Mouse (Mus musculus) intestine, postnatal 0 days (tissue): Measurements from ENCODE around the gene Itsn1. TPM values are rescaled to one million over a fixed set of nuclear protein-coding genes. Genes with fewer than 3 reads are reported as not detected.

Experiments
- ATAC-seq: fragments of 200-750 bp; cut with Nextera tagmentation; 2 replicates; pipeline ENCODE4 v1.8.0; 2017; ENCODE audit warnings: mild to moderate bottlenecking, moderate TSS enrichment, moderate library complexity
- H3K27ac ChIP-seq: fragments of 300-500 bp; sonication (generic); 2 replicates; pipeline ENCODE4 v1.5.1; 2014; ENCODE audit warnings: mild to moderate bottlenecking, low read depth, low read length, moderate library complexity
- H3K27me3 ChIP-seq: fragments of 300-500 bp; sonication (generic); replicated peaks from 2 replicates; pipeline ENCODE4 v1.6.1; 2014; ENCODE audit warnings: low read length, mixed read lengths; ENCODE audit not compliant: control insufficient read depth, insufficient read depth
- H3K36me3 ChIP-seq: fragments of 300-500 bp; sonication (generic); 2 replicates; pipeline ENCODE4 v1.6.1; 2014; ENCODE audit warnings: mild to moderate bottlenecking, moderate library complexity; ENCODE audit not compliant: control insufficient read depth, insufficient read depth
- H3K4me1 ChIP-seq: fragments of 300-500 bp; sonication (generic); replicated peaks from 2 replicates; pipeline ENCODE4 v1.6.1; 2014; ENCODE audit warnings: antibody characterized with exemption, low read length, mixed read lengths; ENCODE audit not compliant: control insufficient read depth, insufficient read depth
- H3K4me2 ChIP-seq: fragments of 300-500 bp; sonication (generic); replicated peaks from 2 replicates; pipeline ENCODE4 v1.6.1; 2014; ENCODE audit warnings: low read depth, mild to moderate bottlenecking, moderate library complexity
- H3K4me3 ChIP-seq: fragments of 300-500 bp; sonication (generic); 2 replicates; pipeline ENCODE4 v1.5.1; 2014; ENCODE audit warnings: low read depth, low read length
- H3K9ac ChIP-seq: fragments of 300-500 bp; sonication (generic); 2 replicates; pipeline ENCODE4 v1.6.1; 2014; ENCODE audit warnings: mild to moderate bottlenecking, low read depth, low read length
- H3K9me3 ChIP-seq: fragments of 300-500 bp; sonication (generic); 2 replicates; pipeline ENCODE4 v1.6.1; 2016; ENCODE audit warnings: mixed run types; ENCODE audit not compliant: control insufficient read depth
- CTCF ChIP-seq: sonication (generic); IDR thresholded peaks from 2 replicates; pipeline ENCODE4 v1.5.1; 2016; ENCODE audit warnings: low read depth, mild to moderate bottlenecking, control low read depth, antibody characterized with exemption, moderate library complexity
- WGBS: fragments of 180-500 bp; shearing (Covaris S2); extraction: QIAGEN DNeasy Blood & Tissue Kit; methylation state at CpG from one replicate; pipeline ENCODE4 v1.1.7; 2014; 5-methylcytosine and 5-hydroxymethylcytosine counted together
- polyA plus RNA-seq: library from polyadenylated mRNA; unstranded; fragments of >200 nt; fragmentation: Nextera tagmentation; extraction: Ambion mirVana; gene quantifications from 2 replicates; pipeline ENCODE4 v1.2.1, GENCODE M21; 2015

Gene Itsn1
- polyA plus RNA-seq, 1 experiment from 2014 or later: 6.2 TPM

DNA sequence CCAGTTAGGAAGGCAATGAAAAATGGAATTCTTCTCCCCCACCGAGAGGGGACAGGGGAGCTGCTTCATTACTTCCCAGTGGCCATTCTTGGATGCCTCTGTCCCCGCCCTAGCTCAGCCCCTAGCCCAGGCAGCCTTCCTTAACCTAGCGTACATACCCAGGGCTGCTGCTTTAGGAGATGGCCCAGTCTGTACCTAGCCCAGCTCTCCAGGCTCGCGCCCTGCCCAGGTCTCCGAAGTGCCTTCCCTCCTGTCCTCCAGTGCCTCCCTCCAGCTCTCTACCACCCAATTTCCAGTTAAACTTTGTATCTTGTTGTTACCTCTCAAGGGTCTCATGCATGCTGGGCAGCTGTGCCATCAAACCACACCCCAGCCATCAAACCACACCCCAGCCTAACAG, 106.7 kb downstream of the Itsn1 start:
- TF ChIP-seq CTCF: no peak
- Histone ChIP-seq H3K9me3 (no peaks in the 10 kb centered on the region), H3K4me1 (peaks cover 6% of the 10 kb centered on the region; the same call in 1 of the 2 replicates), H3K36me3 (peaks cover 15% of the 10 kb centered on the region; the same call in 1 of the 2 replicates), H3K4me3 (no peak overlapping the region), H3K27ac (no peak overlapping the region), H3K4me2 (no peak overlapping the region), H3K27me3 (no peaks in the 10 kb centered on the region), H3K9ac (no peak overlapping the region)
- WGBS: 60% methylated on average over 6 of the region's 6 CpGs
- peak; percentile 36; the same call in 1 of the 2 replicates for ATAC-seq

DNA sequence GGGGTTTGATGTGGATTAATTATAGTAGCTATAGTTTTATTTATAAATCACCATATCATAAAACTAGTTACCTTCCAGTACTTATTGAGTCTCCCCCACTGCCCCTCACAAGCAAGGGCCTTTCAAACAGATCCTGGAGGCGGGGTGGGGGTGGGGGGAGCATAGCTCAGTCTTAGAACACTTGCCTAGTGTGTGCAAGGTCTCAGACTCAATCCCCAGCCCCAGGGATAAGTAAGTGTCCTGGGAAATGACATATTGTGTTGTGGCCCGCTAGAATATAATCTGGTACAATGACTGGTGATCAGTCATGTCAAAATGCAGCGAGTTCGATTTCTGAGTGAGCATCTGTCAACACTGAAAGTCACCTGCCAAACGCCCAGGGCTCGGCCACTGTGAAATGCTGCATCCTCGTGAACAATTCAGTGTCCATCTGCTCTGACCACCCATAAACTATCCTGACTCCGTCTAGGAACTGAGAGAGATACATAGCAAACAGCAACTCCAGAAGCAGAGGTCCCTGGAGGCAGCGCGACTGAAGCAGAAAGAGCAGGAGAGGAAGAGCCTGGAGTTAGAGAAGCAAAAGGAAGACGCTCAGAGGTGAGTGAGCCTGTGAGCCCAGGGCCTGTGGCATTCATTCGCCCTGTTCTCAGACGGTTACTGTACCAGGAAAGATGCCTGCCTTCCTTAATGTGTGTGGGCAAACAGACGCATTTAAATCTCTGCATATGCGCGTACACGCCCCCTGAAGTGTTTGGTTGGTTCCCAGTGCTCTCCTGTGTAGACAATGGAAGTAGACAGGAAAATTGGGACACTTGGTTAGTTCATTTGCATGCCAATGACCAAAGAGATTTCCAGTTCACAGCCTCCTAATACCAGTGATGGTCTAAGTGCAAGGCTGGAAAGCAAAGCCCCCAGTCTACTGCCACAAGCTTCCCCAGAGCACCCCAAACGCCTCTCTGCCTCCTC, 107.8 kb downstream of the Itsn1 start:
- 84% methylated on average over 18 of the region's 18 CpGs for WGBS
- TF ChIP-seq CTCF: no peak
- H3K9me3 ChIP-seq: no peaks in the 10 kb centered on the region
- H3K4me1 ChIP-seq: peaks cover 6% of the 10 kb centered on the region; the same call in 1 of the 2 replicates
- H3K9ac ChIP-seq: no peak overlapping the region
- no peak overlapping the region for H3K27ac ChIP-seq
- H3K4me2 ChIP-seq: no peak overlapping the region
- H3K27me3 ChIP-seq: no peaks in the 10 kb centered on the region
- no peak overlapping the region for H3K4me3 ChIP-seq
- no peak for ATAC-seq
- peaks cover 15% of the 10 kb centered on the region; the same call in 1 of the 2 replicates for H3K36me3 ChIP-seq

DNA sequence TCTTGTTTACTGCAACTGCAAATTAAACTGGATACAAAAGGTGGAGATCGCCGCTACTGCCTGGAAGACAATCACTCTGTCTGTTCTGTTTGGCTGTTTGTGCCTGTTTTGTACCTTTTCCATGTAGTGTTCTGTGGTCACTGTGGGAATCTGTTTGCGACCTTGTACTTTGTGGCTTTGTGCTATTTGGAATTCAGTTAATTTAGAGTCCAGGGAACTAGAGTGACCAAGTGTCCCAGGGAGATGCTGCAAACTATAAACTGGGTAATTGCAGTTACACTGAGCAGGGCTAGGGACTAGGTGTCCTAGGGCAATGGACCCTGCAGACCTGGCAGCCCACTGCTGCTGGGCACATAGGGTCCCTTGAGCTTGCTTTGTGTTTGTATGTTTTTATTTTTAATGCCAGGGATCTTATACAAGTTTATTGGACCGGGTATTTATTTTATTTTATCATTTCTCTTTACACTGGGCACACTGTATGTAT, 108.5 kb downstream of the Itsn1 start:
- Histone ChIP-seq H3K36me3 (peaks cover 18% of the 10 kb centered on the region; the same call in 1 of the 2 replicates), H3K27me3 (no peaks in the 10 kb centered on the region), H3K4me3 (no peak overlapping the region), H3K4me2 (no peak overlapping the region), H3K27ac (no peak overlapping the region), H3K9me3 (no peaks in the 10 kb centered on the region), H3K4me1 (peaks cover 6% of the 10 kb centered on the region; the same call in 1 of the 2 replicates), H3K9ac (no peak overlapping the region)
- TF ChIP-seq CTCF: no peak
- no peak for ATAC-seq
- WGBS: 95% methylated on average over 4 of the region's 4 CpGs

DNA sequence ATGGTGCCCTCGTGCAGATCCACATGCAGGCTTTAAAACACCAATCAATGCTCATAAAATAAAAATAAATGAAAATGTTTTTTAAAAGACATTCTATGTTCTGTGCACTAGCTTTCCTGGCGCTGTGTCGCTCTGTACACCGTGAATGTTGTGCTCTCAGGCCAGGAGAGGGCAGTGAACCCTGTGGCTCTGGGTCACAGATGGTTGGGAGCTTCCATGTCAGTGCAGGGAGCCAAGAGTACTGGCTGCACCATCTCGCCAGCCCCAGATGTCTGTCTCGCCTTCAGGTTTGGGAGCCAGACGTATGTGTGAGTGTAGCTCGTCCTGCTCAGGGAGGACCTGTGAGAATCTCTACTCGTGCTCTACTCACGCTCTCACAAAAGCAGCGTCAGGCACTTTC, 109.7 kb downstream of the Itsn1 start:
- TF ChIP-seq CTCF: peak; percentile 25; the same call in 1 of the 2 replicates
- Histone ChIP-seq H3K4me2 (no peak overlapping the region), H3K27ac (no peak overlapping the region), H3K4me1 (peaks cover 6% of the 10 kb centered on the region; the same call in 1 of the 2 replicates), H3K36me3 (peaks cover 18% of the 10 kb centered on the region; the same call in 1 of the 2 replicates), H3K27me3 (no peaks in the 10 kb centered on the region), H3K4me3 (no peak overlapping the region), H3K9me3 (no peaks in the 10 kb centered on the region), H3K9ac (no peak overlapping the region)
- no peak for ATAC-seq
- WGBS: 77% methylated on average over 11 of the region's 11 CpGs

DNA sequence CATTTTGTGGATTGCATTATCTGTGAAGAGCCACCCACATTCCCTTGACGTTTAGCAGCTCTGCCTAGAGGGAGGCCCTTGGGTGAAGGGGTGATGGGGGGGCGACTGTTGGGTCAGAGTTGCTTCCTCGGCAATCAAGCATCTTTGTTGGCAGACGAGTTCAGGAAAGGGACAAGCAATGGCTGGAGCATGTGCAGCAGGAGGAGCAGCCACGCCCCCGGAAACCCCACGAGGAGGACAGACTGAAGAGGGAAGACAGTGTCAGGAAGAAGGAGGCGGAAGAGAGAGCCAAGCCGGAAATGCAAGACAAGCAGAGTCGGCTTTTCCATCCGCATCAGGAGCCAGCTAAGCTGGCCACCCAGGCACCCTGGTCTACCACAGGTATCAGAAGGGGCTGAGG, 110.4 kb downstream of the Itsn1 start:
- Histone ChIP-seq H3K27me3 (no peaks in the 10 kb centered on the region), H3K4me3 (no peak overlapping the region), H3K27ac (no peak overlapping the region), H3K4me1 (no peaks in the 10 kb centered on the region), H3K4me2 (no peak overlapping the region), H3K9ac (no peak overlapping the region), H3K9me3 (no peaks in the 10 kb centered on the region), H3K36me3 (peaks cover 18% of the 10 kb centered on the region; the same call in 1 of the 2 replicates)
- 43% methylated on average over 11 of the region's 11 CpGs for WGBS
- no peak for ATAC-seq
- no peak for TF ChIP-seq CTCF

DNA sequence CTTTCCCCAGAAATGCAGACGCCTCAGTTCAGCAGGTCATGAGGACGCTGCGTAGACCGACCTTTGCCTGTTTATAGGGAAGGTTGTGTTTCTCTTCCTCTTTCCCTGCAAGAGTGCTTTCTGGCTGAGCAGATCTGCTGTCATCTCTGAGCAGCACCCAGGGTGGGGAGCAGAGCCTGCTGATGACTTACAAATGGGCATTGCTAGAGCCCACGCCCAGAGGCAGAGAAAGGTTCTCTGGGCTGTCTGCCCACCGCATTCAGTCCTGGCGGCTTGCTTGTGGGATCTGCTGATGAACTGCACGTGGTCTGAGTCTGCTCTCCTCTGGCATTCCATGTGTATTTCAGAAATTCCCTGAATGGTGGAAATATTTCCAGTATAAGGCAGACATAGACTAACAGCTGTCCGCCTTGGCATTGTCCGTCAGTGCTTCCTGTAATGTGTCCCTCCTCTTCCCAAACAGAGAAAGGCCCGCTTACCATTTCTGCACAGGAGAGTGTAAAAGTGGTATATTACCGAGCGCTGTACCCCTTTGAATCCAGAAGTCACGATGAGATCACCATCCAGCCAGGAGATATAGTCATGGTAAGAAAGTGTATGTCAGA, 112.0 kb downstream of the Itsn1 start:
- H3K27me3 ChIP-seq: no peaks in the 10 kb centered on the region
- H3K4me2 ChIP-seq: no peak overlapping the region
- no peaks in the 10 kb centered on the region for H3K9me3 ChIP-seq
- H3K27ac ChIP-seq: peak overlapping the region; percentile 36; the same call in 1 of the 2 replicates
- no peaks in the 10 kb centered on the region for H3K4me1 ChIP-seq
- no peak for ATAC-seq
- no peak overlapping the region for H3K4me3 ChIP-seq
- no peak for TF ChIP-seq CTCF
- H3K36me3 ChIP-seq: peaks cover 18% of the 10 kb centered on the region; the same call in 1 of the 2 replicates
- H3K9ac ChIP-seq: no peak overlapping the region
- 78% methylated on average over 14 of the region's 14 CpGs for WGBS
